ENCODE assay signal across 16 mouse cellular contexts in genomic region chr3:89788680-89789352, GRCm38 (mm10). TPM values are rescaled to one million over a fixed set of nuclear protein-coding genes. Genes with fewer than 3 reads are reported as not detected.
A peak's percentile ranks its signal among the peaks of the same experiment; 100 is the strongest.
DNase-seq lines count a peak whose midpoint lies in the region; ATAC-seq and TF ChIP-seq lines count a peak whose summit lies in the region.
"Had no signal": no experiment of that assay in that cellular context is flagged by ENCODE, and none has a peak within 500 bp of the region (broad histone marks: within the 10 kb centered on the region; RNA-seq: fewer than 3 reads in every experiment).

No protein-coding gene starts in this region.

- no peak for DNase-seq in liver, postnatal 0 days
- DNase-seq in liver, embryonic 11.5 days (ENCODE audit: low spot score): no peak
- peak; percentile 71 for DNase-seq in ES-CJ7 (ENCODE audit: low read depth, low spot score)
- DNase-seq in forebrain, postnatal 0 days: no peak
- DNase-seq in adrenal gland, adult 2 months: no peak
- DNase-seq: adrenal gland, postnatal 14 days; cerebellum, postnatal 36 days; heart, adult 18-20 months; spleen, adult 18-20 months; thymus, postnatal 36 days had no signal

- H3K4me3 ChIP-seq in forebrain, embryonic 13.5 days: no peak overlapping the region
- no peak overlapping the region for H3K4me3 ChIP-seq in forebrain, embryonic 15.5 days
- H3K4me3 ChIP-seq in liver, postnatal 0 days (ENCODE audit: low read depth, low read length): no peak overlapping the region
- H3K4me3 ChIP-seq in liver, embryonic 11.5 days (ENCODE audit: low read depth, low read length): no peak overlapping the region
- H3K4me3 ChIP-seq in forebrain, postnatal 0 days (ENCODE audit: low read depth, low read length): no peak overlapping the region
- H3K4me3 ChIP-seq: left cerebral cortex, adult 2 months; lung, embryonic 15.5 days; neural tube, embryonic 12.5 days had no signal

- no peak overlapping the region for H3K9ac ChIP-seq in forebrain, embryonic 13.5 days
- no peak overlapping the region for H3K9ac ChIP-seq in forebrain, embryonic 15.5 days (replicated peaks)
- H3K9ac ChIP-seq in liver, postnatal 0 days (replicated peaks): no peak overlapping the region
- H3K9ac ChIP-seq in liver, embryonic 11.5 days (ENCODE audit: low read depth, low read length): no peak overlapping the region
- H3K9ac ChIP-seq in forebrain, postnatal 0 days: no peak overlapping the region
- H3K9ac ChIP-seq: lung, embryonic 15.5 days; neural tube, embryonic 12.5 days had no signal

- peaks cover 8% of the 10 kb centered on the region; the same call in 1 of the 2 replicates for H3K4me1 ChIP-seq in forebrain, embryonic 13.5 days
- H3K4me1 ChIP-seq in forebrain, embryonic 15.5 days: peaks cover 5% of the 10 kb centered on the region; the same call in 1 of the 2 replicates
- peaks cover 2% of the 10 kb centered on the region; the same call in 1 of the 2 replicates for H3K4me1 ChIP-seq in liver, postnatal 0 days (ENCODE audit: insufficient read depth)
- H3K4me1 ChIP-seq in liver, embryonic 11.5 days (replicated peaks; ENCODE audit: control insufficient read depth, insufficient read depth, low read length): no peaks in the 10 kb centered on the region
- H3K4me1 ChIP-seq in forebrain, postnatal 0 days (ENCODE audit: insufficient read depth): no peaks in the 10 kb centered on the region
- H3K4me1 ChIP-seq: neural tube, embryonic 12.5 days had no signal

- H3K9me3 ChIP-seq in forebrain, embryonic 13.5 days (replicated peaks): no peaks in the 10 kb centered on the region
- H3K9me3 ChIP-seq in forebrain, embryonic 15.5 days: no peaks in the 10 kb centered on the region
- H3K9me3 ChIP-seq in liver, postnatal 0 days (ENCODE audit: low read length): no peaks in the 10 kb centered on the region
- H3K9me3 ChIP-seq in liver, embryonic 11.5 days (ENCODE audit: control insufficient read depth, low read length): no peaks in the 10 kb centered on the region
- no peaks in the 10 kb centered on the region for H3K9me3 ChIP-seq in forebrain, postnatal 0 days (ENCODE audit: low read length)
- H3K9me3 ChIP-seq: G1E; lung, embryonic 15.5 days; neural tube, embryonic 12.5 days had no signal

- H3K27ac ChIP-seq in forebrain, embryonic 13.5 days: no peak overlapping the region
- H3K27ac ChIP-seq in forebrain, embryonic 15.5 days (replicated peaks): no peak overlapping the region
- no peak overlapping the region for H3K27ac ChIP-seq in liver, postnatal 0 days (ENCODE audit: low read depth)
- no peak overlapping the region for H3K27ac ChIP-seq in liver, embryonic 11.5 days (ENCODE audit: low read depth, low read length)
- no peak overlapping the region for H3K27ac ChIP-seq in forebrain, postnatal 0 days (ENCODE audit: low read depth, low read length)
- H3K27ac ChIP-seq: left cerebral cortex, adult 2 months; lung, embryonic 15.5 days; neural tube, embryonic 12.5 days had no signal

- peak; percentile 16; the same call in 1 of the 2 replicates for ATAC-seq in forebrain, embryonic 13.5 days
- ATAC-seq in forebrain, embryonic 15.5 days (replicated peaks): no peak
- ATAC-seq in liver, postnatal 0 days: no peak
- no peak for ATAC-seq in liver, embryonic 11.5 days (replicated peaks; ENCODE audit: low FRiP score)
- ATAC-seq in forebrain, postnatal 0 days: no peak; the same call in 1 of the 2 replicates

- no peaks in the 10 kb centered on the region for H3K27me3 ChIP-seq in forebrain, embryonic 13.5 days
- no peaks in the 10 kb centered on the region for H3K27me3 ChIP-seq in forebrain, embryonic 15.5 days
- no peaks in the 10 kb centered on the region for H3K27me3 ChIP-seq in liver, postnatal 0 days (ENCODE audit: insufficient read depth, low read length)
- H3K27me3 ChIP-seq in liver, embryonic 11.5 days (replicated peaks; ENCODE audit: control insufficient read depth, insufficient read depth, low read length): no peaks in the 10 kb centered on the region; the same call in 1 of the 2 replicates
- H3K27me3 ChIP-seq in forebrain, postnatal 0 days (ENCODE audit: insufficient read depth, low read length): no peaks in the 10 kb centered on the region
- H3K27me3 ChIP-seq: lung, embryonic 15.5 days; neural tube, embryonic 12.5 days had no signal

- WGBS in forebrain, embryonic 13.5 days: 75% methylated on average over 16 of the region's 16 CpGs
- WGBS in forebrain, embryonic 15.5 days: 73% methylated on average over 16 of the region's 16 CpGs
- 71% methylated on average over 16 of the region's 16 CpGs for WGBS in liver, postnatal 0 days (ENCODE audit: insufficient replicate concordance)
- WGBS in liver, embryonic 11.5 days: 68% methylated on average over 16 of the region's 16 CpGs
- WGBS in forebrain, postnatal 0 days: 61% methylated on average over 16 of the region's 16 CpGs

- no peak overlapping the region for H3K4me2 ChIP-seq in forebrain, embryonic 13.5 days
- no peak overlapping the region for H3K4me2 ChIP-seq in forebrain, embryonic 15.5 days (replicated peaks)
- no peak overlapping the region for H3K4me2 ChIP-seq in liver, postnatal 0 days (ENCODE audit: low read depth, low read length)
- no peak overlapping the region for H3K4me2 ChIP-seq in liver, embryonic 11.5 days
- no peak overlapping the region for H3K4me2 ChIP-seq in forebrain, postnatal 0 days (ENCODE audit: low read depth)
- H3K4me2 ChIP-seq: lung, embryonic 15.5 days; neural tube, embryonic 12.5 days had no signal

- TF ChIP-seq EP300 in liver, postnatal 0 days (IDR thresholded peaks at IDR 0.05; ENCODE audit: low read depth): no peak

- 0 out of 2 replicates have a peak, but pooled peaks have one; percentile 15 for TF ChIP-seq CTCF in liver, postnatal 0 days (IDR thresholded peaks at IDR 0.05; ENCODE audit: low read depth)
- peak; percentile 18; the same call in 1 of the 2 replicates for TF ChIP-seq CTCF in forebrain, postnatal 0 days (IDR thresholded peaks at IDR 0.05; ENCODE audit: low read depth)

- H3K36me3 ChIP-seq in forebrain, embryonic 13.5 days (ENCODE audit: poor library complexity, severe bottlenecking): no peaks in the 10 kb centered on the region
- no peaks in the 10 kb centered on the region; the same call in 1 of the 2 replicates for H3K36me3 ChIP-seq in forebrain, embryonic 15.5 days
- H3K36me3 ChIP-seq in liver, postnatal 0 days (replicated peaks; ENCODE audit: insufficient read depth, low read length): 0 out of 2 replicates have a peak, but pooled peaks cover under 1% of the 10 kb centered on the region
- no peaks in the 10 kb centered on the region for H3K36me3 ChIP-seq in liver, embryonic 11.5 days (ENCODE audit: control insufficient read depth, insufficient read depth, low read length)
- peaks cover 3% of the 10 kb centered on the region; the same call in 1 of the 2 replicates for H3K36me3 ChIP-seq in forebrain, postnatal 0 days (ENCODE audit: insufficient read depth)
- H3K36me3 ChIP-seq: lung, embryonic 15.5 days; neural tube, embryonic 12.5 days had no signal

RNA-seq across cellular contexts. Expression of gene Ube2q1, which starts 15.4 kb away (rescaled TPM):
- 14.1 and 15.4 TPM in 2 replicates for polyA plus RNA-seq in forebrain, embryonic 13.5 days (2015; fragmentation: Nextera tagmentation; extraction: Ambion mirVana)
- 13.3 and 13.4 TPM in 2 replicates for polyA plus RNA-seq in forebrain, embryonic 15.5 days (2015; fragmentation: Nextera tagmentation; extraction: Ambion mirVana)
- polyA plus RNA-seq in liver, postnatal 0 days (2015; fragmentation: Nextera tagmentation; extraction: Ambion mirVana): 4.9 and 5.7 TPM in 2 replicates
- polyA plus RNA-seq in liver, embryonic 11.5 days (2014; fragmentation: Nextera tagmentation; extraction: Ambion mirVana): 15.0 and 15.7 TPM in 2 replicates
- total RNA-seq in forebrain, postnatal 0 days (2014; rRNA removed): 68.9 and 71.9 TPM in 2 replicates
- 9.5 and 9.9 TPM in 2 replicates for polyA plus RNA-seq in forebrain, postnatal 0 days (2015; fragmentation: Nextera tagmentation; extraction: Ambion mirVana)
- total RNA-seq in adrenal gland, adult 2 months (2021): 10 to 100 TPM; 66.6 to 67.5 TPM
- 33.5 and 35.0 TPM in 2 replicates for polyA plus RNA-seq in adrenal gland, adult 2 months (2012; rRNA removed)

RNA-seq across cellular contexts. Expression of gene Chrnb2, which starts 24.4 kb away (rescaled TPM):
- polyA plus RNA-seq in forebrain, embryonic 13.5 days (2015; fragmentation: Nextera tagmentation; extraction: Ambion mirVana): 18.6 and 20.6 TPM in 2 replicates
- 25.9 and 26.8 TPM in 2 replicates for polyA plus RNA-seq in forebrain, embryonic 15.5 days (2015; fragmentation: Nextera tagmentation; extraction: Ambion mirVana)
- 0.18 and 0.27 TPM in 2 replicates for polyA plus RNA-seq in liver, postnatal 0 days (2015; fragmentation: Nextera tagmentation; extraction: Ambion mirVana)
- 0.34 and 0.36 TPM in 2 replicates for polyA plus RNA-seq in liver, embryonic 11.5 days (2014; fragmentation: Nextera tagmentation; extraction: Ambion mirVana)
- 32.8 and 41.9 TPM in 2 replicates for total RNA-seq in forebrain, postnatal 0 days (2014; rRNA removed)
- 14.5 and 17.3 TPM in 2 replicates for polyA plus RNA-seq in forebrain, postnatal 0 days (2015; fragmentation: Nextera tagmentation; extraction: Ambion mirVana)
- 1 to 10 TPM; 3.7 to 4.5 TPM for total RNA-seq in adrenal gland, adult 2 months (2021)
- 3.6 and 3.9 TPM in 2 replicates for polyA plus RNA-seq in adrenal gland, adult 2 months (2012; rRNA removed)

RNA-seq across cellular contexts. Expression of gene She, which starts 42.4 kb away (rescaled TPM):
- polyA plus RNA-seq in forebrain, embryonic 13.5 days (2015; fragmentation: Nextera tagmentation; extraction: Ambion mirVana): 1.2 TPM in 2 replicates
- 1.1 and 1.3 TPM in 2 replicates for polyA plus RNA-seq in forebrain, embryonic 15.5 days (2015; fragmentation: Nextera tagmentation; extraction: Ambion mirVana)
- 0.92 and 1.00 TPM in 2 replicates for polyA plus RNA-seq in liver, postnatal 0 days (2015; fragmentation: Nextera tagmentation; extraction: Ambion mirVana)
- 3.2 and 3.9 TPM in 2 replicates for polyA plus RNA-seq in liver, embryonic 11.5 days (2014; fragmentation: Nextera tagmentation; extraction: Ambion mirVana)
- 1.8 and 2.1 TPM in 2 replicates for total RNA-seq in forebrain, postnatal 0 days (2014; rRNA removed)
- polyA plus RNA-seq in forebrain, postnatal 0 days (2015; fragmentation: Nextera tagmentation; extraction: Ambion mirVana): 0.65 and 0.86 TPM in 2 replicates
- 10 to 100 TPM in 1 of 2 experiments, 1 to 10 TPM in 1; 5.8 to 11.3 TPM for total RNA-seq in adrenal gland, adult 2 months (2021)
- polyA plus RNA-seq in adrenal gland, adult 2 months (2012; rRNA removed): 2.8 and 4.0 TPM in 2 replicates
- total RNA-seq: G1E had no signal
- polyA plus RNA-seq: G1E had no signal
